Comparison of ENCODE assay signal across 23 mouse cellular contexts in genomic region chr7:3397355-3397754, GRCm38 (mm10). TPM values are rescaled to one million over a fixed set of nuclear protein-coding genes. Genes with fewer than 3 reads are reported as not detected.
A peak's percentile ranks its signal among the peaks of the same experiment; 100 is the strongest.
DNase-seq lines count a peak whose midpoint lies in the region; ATAC-seq and TF ChIP-seq lines count a peak whose summit lies in the region.
"Had no signal": no experiment of that assay in that cellular context is flagged by ENCODE, and none has a peak within 500 bp of the region (broad histone marks: within the 10 kb centered on the region; RNA-seq: fewer than 3 reads in every experiment).

No protein-coding gene starts in this region.

- no peak overlapping the region for H3K4me2 ChIP-seq in kidney, embryonic 14.5 days (replicated peaks; ENCODE audit: low read depth, low read length)
- peak overlapping the region; percentile 20; the same call in 1 of the 2 replicates for H3K4me2 ChIP-seq in forebrain, embryonic 15.5 days (replicated peaks)
- H3K4me2 ChIP-seq in hindbrain, postnatal 0 days (ENCODE audit: low read depth, low read length) = peak overlapping the region; percentile 23
- H3K4me2 ChIP-seq in neural tube, embryonic 13.5 days = peak overlapping the region; percentile 34
- no peak overlapping the region for H3K4me2 ChIP-seq in heart, embryonic 12.5 days
- H3K4me2 ChIP-seq: embryonic facial prominence, embryonic 12.5 days; liver, embryonic 15.5 days had no signal

- no peaks in the 10 kb centered on the region for H3K27me3 ChIP-seq in kidney, embryonic 14.5 days (ENCODE audit: control insufficient read depth, insufficient read depth, low read length)
- H3K27me3 ChIP-seq in forebrain, embryonic 15.5 days = no peaks in the 10 kb centered on the region
- no peaks in the 10 kb centered on the region for H3K27me3 ChIP-seq in hindbrain, postnatal 0 days (ENCODE audit: insufficient read depth, low read length)
- H3K27me3 ChIP-seq in neural tube, embryonic 13.5 days = no peaks in the 10 kb centered on the region
- H3K27me3 ChIP-seq in heart, embryonic 12.5 days (replicated peaks) = no peaks in the 10 kb centered on the region
- H3K27me3 ChIP-seq: embryonic facial prominence, embryonic 12.5 days; liver, embryonic 15.5 days had no signal

- 60% methylated on average over 10 of the region's 10 CpGs for whole genome bisulfite sequencing in kidney, embryonic 14.5 days
- 50% methylated on average over 10 of the region's 10 CpGs for WGBS in forebrain, embryonic 15.5 days
- WGBS in hindbrain, postnatal 0 days = 39% methylated on average over 10 of the region's 10 CpGs
- 34% methylated on average over 10 of the region's 10 CpGs for WGBS in neural tube, embryonic 13.5 days
- whole genome bisulfite sequencing in heart, embryonic 12.5 days = 72% methylated on average over 10 of the region's 10 CpGs

- H3K4me1 ChIP-seq in kidney, embryonic 14.5 days (ENCODE audit: control insufficient read depth, insufficient read depth, low read length) = no peaks in the 10 kb centered on the region
- peaks cover 41% of the 10 kb centered on the region for H3K4me1 ChIP-seq in forebrain, embryonic 15.5 days
- peaks cover 5% of the 10 kb centered on the region; the same call in 1 of the 2 replicates for H3K4me1 ChIP-seq in hindbrain, postnatal 0 days (ENCODE audit: insufficient read depth, low read length)
- H3K4me1 ChIP-seq in neural tube, embryonic 13.5 days (replicated peaks) = peaks cover 47% of the 10 kb centered on the region
- H3K4me1 ChIP-seq in heart, embryonic 12.5 days (replicated peaks) = no peaks in the 10 kb centered on the region
- H3K4me1 ChIP-seq: liver, embryonic 15.5 days had no signal

- ATAC-seq in kidney, embryonic 14.5 days (ENCODE audit: low FRiP score, low TSS enrichment) = 0 out of 2 replicates have a peak, but pooled peaks have one; percentile 41
- ATAC-seq in forebrain, embryonic 15.5 days (replicated peaks) = no peak
- no peak for ATAC-seq in hindbrain, postnatal 0 days
- peak; percentile 51 for ATAC-seq in neural tube, embryonic 13.5 days (ENCODE audit: low read depth)
- ATAC-seq in heart, embryonic 12.5 days (ENCODE audit: insufficient number of reproducible peaks, low FRiP score) = no peak
- ATAC-seq: activated CD4-positive, CD25-positive, alpha-beta regulatory T cell, adult 4 months; intestine, postnatal 0 days; lung, postnatal 0 days had no signal

- no peak overlapping the region for H3K4me3 ChIP-seq in kidney, embryonic 14.5 days (ENCODE audit: low read length)
- no peak overlapping the region for H3K4me3 ChIP-seq in forebrain, embryonic 15.5 days
- no peak overlapping the region for H3K4me3 ChIP-seq in hindbrain, postnatal 0 days (ENCODE audit: low read length)
- 0 out of 2 replicates have a peak overlapping the region, but pooled peaks have one; percentile 4 for H3K4me3 ChIP-seq in neural tube, embryonic 13.5 days
- H3K4me3 ChIP-seq in heart, embryonic 12.5 days = no peak overlapping the region
- H3K4me3 ChIP-seq: embryonic facial prominence, embryonic 12.5 days; gastrocnemius, adult 2 months; liver, embryonic 15.5 days; myocyte had no signal

- H3K9ac ChIP-seq in kidney, embryonic 14.5 days (ENCODE audit: low read depth, low read length) = no peak overlapping the region
- no peak overlapping the region for H3K9ac ChIP-seq in forebrain, embryonic 15.5 days (replicated peaks)
- no peak overlapping the region for H3K9ac ChIP-seq in hindbrain, postnatal 0 days (replicated peaks; ENCODE audit: low read length)
- H3K9ac ChIP-seq in neural tube, embryonic 13.5 days = no peak overlapping the region
- no peak overlapping the region for H3K9ac ChIP-seq in heart, embryonic 12.5 days
- H3K9ac ChIP-seq: embryonic facial prominence, embryonic 12.5 days; liver, embryonic 15.5 days had no signal

- no peak overlapping the region for H3K27ac ChIP-seq in kidney, embryonic 14.5 days (ENCODE audit: low read depth, low read length)
- no peak overlapping the region for H3K27ac ChIP-seq in forebrain, embryonic 15.5 days (replicated peaks)
- no peak overlapping the region for H3K27ac ChIP-seq in hindbrain, postnatal 0 days
- no peak overlapping the region for H3K27ac ChIP-seq in neural tube, embryonic 13.5 days (replicated peaks)
- no peak overlapping the region for H3K27ac ChIP-seq in heart, embryonic 12.5 days (ENCODE audit: poor library complexity, severe bottlenecking)
- H3K27ac ChIP-seq: embryonic facial prominence, embryonic 12.5 days; gastrocnemius, adult 2 months; liver, embryonic 15.5 days; stomach, postnatal 0 days had no signal

- DNase-seq in kidney, postnatal 10 days = no peak
- no peak for DNase-seq in hindbrain, postnatal 0 days (ENCODE audit: low spot score)
- DNase-seq in cerebellum, postnatal 4 days (ENCODE audit: low spot score in 2 of 2) = no peak
- DNase-seq in embryo, embryonic 11 days = no peak
- DNase-seq: adrenal gland, postnatal 14 days; B cell, adult 2 months; cerebellum, postnatal 14 days; gastrocnemius, adult 2 months; heart, postnatal 4 days; kidney, postnatal 14 days had no signal

- no peaks in the 10 kb centered on the region; the same call in 1 of the 2 replicates for H3K9me3 ChIP-seq in kidney, embryonic 14.5 days (ENCODE audit: control insufficient read depth, low read length)
- H3K9me3 ChIP-seq in forebrain, embryonic 15.5 days = no peaks in the 10 kb centered on the region
- H3K9me3 ChIP-seq in hindbrain, postnatal 0 days (ENCODE audit: low read length) = no peaks in the 10 kb centered on the region
- H3K9me3 ChIP-seq in neural tube, embryonic 13.5 days = no peaks in the 10 kb centered on the region
- H3K9me3 ChIP-seq in heart, embryonic 12.5 days (replicated peaks) = 0 out of 2 replicates have a peak, but pooled peaks cover 4% of the 10 kb centered on the region
- H3K9me3 ChIP-seq: embryonic facial prominence, embryonic 12.5 days; liver, embryonic 15.5 days had no signal

- no peaks in the 10 kb centered on the region for H3K36me3 ChIP-seq in kidney, embryonic 14.5 days (ENCODE audit: control insufficient read depth, insufficient read depth, low read length)
- peaks cover 14% of the 10 kb centered on the region for H3K36me3 ChIP-seq in forebrain, embryonic 15.5 days
- H3K36me3 ChIP-seq in hindbrain, postnatal 0 days (ENCODE audit: insufficient read depth, low read length) = 0 out of 2 replicates have a peak, but pooled peaks cover 3% of the 10 kb centered on the region
- H3K36me3 ChIP-seq in neural tube, embryonic 13.5 days = peaks cover 20% of the 10 kb centered on the region
- peaks cover 3% of the 10 kb centered on the region; the same call in 1 of the 2 replicates for H3K36me3 ChIP-seq in heart, embryonic 12.5 days
- H3K36me3 ChIP-seq: liver, embryonic 15.5 days had no signal

- no peak for TF ChIP-seq CTCF in hindbrain, postnatal 0 days (IDR thresholded peaks at IDR 0.05; ENCODE audit: low read depth)

RNA-seq across cellular contexts. Expression of gene Cacng8, which starts 6.9 kb away (rescaled TPM):
- 1.8 and 2.7 TPM in 2 replicates for polyA plus RNA-seq in kidney, embryonic 14.5 days (2014; fragmentation: Nextera tagmentation; extraction: Ambion mirVana)
- polyA plus RNA-seq in forebrain, embryonic 15.5 days (2015; fragmentation: Nextera tagmentation; extraction: Ambion mirVana) = 12.5 and 16.4 TPM in 2 replicates
- total RNA-seq in hindbrain, postnatal 0 days (2014; rRNA removed) = 36.5 and 49.0 TPM in 2 replicates
- polyA plus RNA-seq in hindbrain, postnatal 0 days (2015; fragmentation: Nextera tagmentation; extraction: Ambion mirVana) = 15.0 and 16.1 TPM in 2 replicates
- polyA plus RNA-seq in neural tube, embryonic 13.5 days (2015; fragmentation: Nextera tagmentation; extraction: Ambion mirVana) = 12.1 and 12.8 TPM in 2 replicates
- 1.6 and 1.9 TPM in 2 replicates for polyA plus RNA-seq in heart, embryonic 12.5 days (2016; fragmentation: Nextera tagmentation; extraction: Ambion mirVana)
- total RNA-seq: gastrocnemius, adult 2 months; granulocyte monocyte progenitor cell, adult 5-6 weeks; megakaryocyte, adult 5-6 weeks had no signal
- polyA plus RNA-seq: activated CD4-positive, CD25-positive, alpha-beta regulatory T cell, adult 4 months; liver, embryonic 15.5 days had no signal

RNA-seq across cellular contexts. Expression of gene Cacng6, which starts 26.6 kb away (rescaled TPM):
- polyA plus RNA-seq in kidney, embryonic 14.5 days (2014; fragmentation: Nextera tagmentation; extraction: Ambion mirVana) = not detected in 2 replicates
- 0.08 and 0.14 TPM in 2 replicates for polyA plus RNA-seq in forebrain, embryonic 15.5 days (2015; fragmentation: Nextera tagmentation; extraction: Ambion mirVana)
- total RNA-seq in hindbrain, postnatal 0 days (2014; rRNA removed) = not detected in 2 replicates
- 0.26 and 0.28 TPM in 2 replicates for polyA plus RNA-seq in hindbrain, postnatal 0 days (2015; fragmentation: Nextera tagmentation; extraction: Ambion mirVana)
- polyA plus RNA-seq in neural tube, embryonic 13.5 days (2015; fragmentation: Nextera tagmentation; extraction: Ambion mirVana) = 0.10 and 0.69 TPM in 2 replicates
- polyA plus RNA-seq in heart, embryonic 12.5 days (2016; fragmentation: Nextera tagmentation; extraction: Ambion mirVana) = 23.1 and 23.5 TPM in 2 replicates
- total RNA-seq: adrenal gland, postnatal 14 days; granulocyte monocyte progenitor cell, adult 5-6 weeks; megakaryocyte, adult 5-6 weeks had no signal
- polyA plus RNA-seq: activated CD4-positive, CD25-positive, alpha-beta regulatory T cell, adult 4 months; lung, postnatal 0 days had no signal

Comparison
In these comparisons a context has a peak if more than half of its experiments do, and no peak if none do; other contexts are left out.
1. ATAC-seq: peak in kidney, embryonic 14.5 days (single experiment) and neural tube, embryonic 13.5 days (single experiment); none in forebrain, embryonic 15.5 days (single experiment), hindbrain, postnatal 0 days (single experiment) and heart, embryonic 12.5 days (single experiment).
2. H3K4me2 ChIP-seq: peak in forebrain, embryonic 15.5 days (single experiment), hindbrain, postnatal 0 days (single experiment) and neural tube, embryonic 13.5 days (single experiment); none in kidney, embryonic 14.5 days (single experiment) and heart, embryonic 12.5 days (single experiment).
3. RNA of gene Cacng6, which starts 26.6 kb away (polyA plus RNA-seq): 23.1 to 23.5 TPM in heart, embryonic 12.5 days; 0.26 to 0.28 TPM in hindbrain, postnatal 0 days, 0.10 to 0.69 TPM in neural tube, embryonic 13.5 days, 0.08 to 0.14 TPM in forebrain, embryonic 15.5 days and not detected in kidney, embryonic 14.5 days; every median in the first group is over 10 times any median in the second.